Mouse (Mus musculus) myocyte (in vitro differentiated cells): ENCODE measurements at regions not wholly inside any gene's neighbourhood (a gene's known extent, or its start where the extent isn't known, plus 50 kb on each side); places are given as distances from the start of the nearest gene placed in this dataset.

Experiments
- POLR2AphosphoS2 ChIP-seq: IDR thresholded peaks from one replicate; pipeline ENCODE4 v1.6.1; 2011; ENCODE audit warnings: low read depth, control low read depth; ENCODE audit not compliant: insufficient read length
- USF1 ChIP-seq: IDR thresholded peaks from one replicate; pipeline ENCODE4 v1.6.1; 2011; ENCODE audit warnings: low read depth, mild to moderate bottlenecking, control low read depth, moderate library complexity

DNA sequence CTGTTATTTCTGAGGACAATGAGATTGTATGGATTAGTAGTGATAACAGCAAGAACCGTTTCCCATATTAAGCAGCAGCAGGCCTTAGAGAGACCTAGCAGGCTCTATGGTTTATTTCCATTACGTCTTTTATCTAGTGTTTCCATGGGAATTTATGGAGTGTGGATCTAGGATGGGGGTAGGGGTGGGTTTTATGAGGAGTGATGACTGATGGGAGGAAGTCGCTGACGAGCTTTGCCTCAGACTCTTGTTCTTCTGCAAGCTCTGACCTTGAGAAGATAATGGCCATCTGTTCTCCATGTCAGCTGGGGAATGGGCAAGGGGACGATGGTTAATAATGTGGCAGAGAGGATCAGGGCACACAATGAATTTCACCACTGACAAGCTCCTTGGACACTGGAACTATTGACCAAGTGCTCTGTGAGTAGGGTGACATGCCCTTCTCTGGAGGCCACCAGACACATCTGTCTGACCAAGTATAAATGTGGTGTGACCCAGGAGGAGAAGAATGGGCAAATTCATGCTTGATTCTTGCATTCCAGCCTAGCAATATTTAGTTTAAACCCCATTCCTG is 243.9 kb upstream of the Tnp1 start:
- no peak for TF ChIP-seq POLR2AphosphoS2
- no peak for TF ChIP-seq USF1
